Mouse (Mus musculus) small intestine, adult 2 months (tissue): ENCODE measurements around the gene Klk1. TPM values are rescaled to one million over a fixed set of nuclear protein-coding genes. Genes with fewer than 3 reads are reported as not detected.
A peak's percentile ranks its signal among the peaks of the same experiment; 100 is the strongest.

Source experiments
- H3K27ac ChIP-seq: fragments of 200-500 bp; 2 replicates; pipeline ENCODE4 v1.5.1; 2012; ENCODE audit warnings: low read depth, low read length, control low read depth, inconsistent platforms; ENCODE audit not compliant: insufficient read depth
- H3K27me3 ChIP-seq: fragments of 200-500 bp; 2 replicates; pipeline ENCODE4 v1.6.1; 2012; ENCODE audit warnings: mild to moderate bottlenecking, moderate library complexity, low read length, inconsistent platforms; ENCODE audit not compliant: control insufficient read depth, insufficient read depth
- H3K36me3 ChIP-seq: fragments of 200-500 bp; 2 replicates; pipeline ENCODE4 v1.6.1; 2012; ENCODE audit warnings: mild to moderate bottlenecking, low read length, control low read depth, inconsistent platforms; ENCODE audit not compliant: control insufficient read depth, insufficient read depth
- H3K4me1 ChIP-seq: fragments of 200-500 bp; 2 replicates; pipeline ENCODE4 v1.6.1; 2012; ENCODE audit warnings: low read length, inconsistent platforms, mixed read lengths; ENCODE audit not compliant: control insufficient read depth, insufficient read depth, insufficient read length
- H3K4me3 ChIP-seq: fragments of 200-500 bp; 2 replicates; pipeline ENCODE4 v1.5.1; 2012; ENCODE audit warnings: low read depth, mild to moderate bottlenecking, control low read depth, inconsistent platforms, low read length, moderate library complexity
- CTCF ChIP-seq: fragments of 200-500 bp; IDR thresholded peaks from 2 replicates; pipeline ENCODE4 v1.5.1; 2012; ENCODE audit warnings: low read depth, mild to moderate bottlenecking, control low read depth, inconsistent platforms, low read length, moderate library complexity, mixed read lengths; ENCODE audit not compliant: insufficient replicate concordance, insufficient read length; ENCODE audit errors: extremely low read depth
- POLR2A ChIP-seq: fragments of 200-500 bp; IDR thresholded peaks from 2 replicates; pipeline ENCODE4 v1.6.1; 2012; ENCODE audit warnings: low read depth, mild to moderate bottlenecking, control low read depth, inconsistent platforms, low read length, moderate library complexity
- WGBS: fragments of 180-500 bp; shearing (Covaris S2); methylation state at CpG from one replicate; pipeline ENCODE4 v1.1.7; 2018; 5-methylcytosine and 5-hydroxymethylcytosine counted together
- polyA plus RNA-seq: library from polyadenylated mRNA; depleted of rRNA; stranded (reverse); fragments of >200 nt; gene quantifications from 2 replicates; pipeline ENCODE4 v1.2.3, GENCODE M21; 2012

The Klk1 gene
- polyA plus RNA-seq, 1 experiment, result 153 TPM

- Histone ChIP-seq H3K4me1 (no peaks in the 10 kb centered on the region), H3K27ac (no peak within 1 kb of the TSS), H3K27me3 (no peaks in the 10 kb centered on the region), H3K4me3 (no peak within 1 kb of the TSS), H3K36me3 (peaks cover 8% of the 10 kb centered on the region)
- TF ChIP-seq CTCF (no peak), POLR2A (no peak)
- 74% methylated on average over 4 of the region's 4 CpGs for WGBS
These were observed 32.1 kb downstream of the Klk1 start, which contains the start of gene Acp4 for GRCm38 (mm10) chr7:44257278-44257677. Gene Acp4 (minus strand): TSS chr7:44257378.

DNA sequence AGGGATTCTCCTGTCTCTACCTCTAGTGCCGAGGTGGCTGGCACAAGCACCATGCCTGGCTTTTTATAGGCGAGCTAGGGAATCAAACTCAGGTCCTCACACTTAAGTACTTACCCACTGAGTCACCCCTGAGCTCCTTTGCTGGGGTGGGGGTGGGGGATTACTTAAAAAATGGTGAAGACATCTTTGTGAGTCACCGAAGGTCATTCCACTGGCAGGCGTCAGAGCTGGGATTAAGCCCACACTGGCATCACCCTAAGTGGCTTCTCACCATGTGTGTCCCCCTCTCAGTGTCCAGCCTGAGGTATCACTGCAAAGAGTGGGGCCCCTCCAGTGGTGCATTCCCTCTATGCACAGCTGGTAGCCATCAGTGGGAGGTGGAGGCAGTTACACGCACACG lies 35.2 kb downstream of the Klk1 start:
- 62% methylated on average over 6 of the region's 6 CpGs for WGBS
- H3K27me3 ChIP-seq, result no peaks in the 10 kb centered on the region; the same call in 1 of the 2 replicates
- no peaks in the 10 kb centered on the region for H3K4me1 ChIP-seq
- no peak overlapping the region for H3K27ac ChIP-seq
- no peaks in the 10 kb centered on the region for H3K36me3 ChIP-seq
- H3K4me3 ChIP-seq, result no peak overlapping the region
- no peak for TF ChIP-seq CTCF
- no peak for TF ChIP-seq POLR2A

DNA sequence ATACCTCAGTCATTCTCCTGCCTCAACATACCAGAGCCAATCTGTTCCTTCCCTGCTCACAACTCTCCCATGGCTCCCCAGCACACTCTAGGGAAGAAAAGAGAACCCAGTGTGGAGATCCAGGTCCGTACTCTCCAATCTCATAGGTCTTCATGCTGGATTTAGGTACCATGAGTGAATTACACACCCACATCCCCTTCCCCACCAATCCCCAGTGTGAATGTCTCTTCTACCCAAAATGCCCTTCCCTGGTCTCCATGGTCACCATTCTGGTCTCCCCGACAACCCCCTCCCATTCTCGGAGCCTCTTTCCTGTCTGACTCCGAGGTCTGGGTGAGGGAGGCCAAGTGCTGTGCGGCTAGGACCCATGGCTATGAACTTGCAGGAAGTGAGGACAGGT lies 36.0 kb downstream of the Klk1 start, which contains the start of gene Gm15517:
TSS of gene Gm15517 (plus strand) at position 301 of the 400 bp plus-strand sequence.
- Histone ChIP-seq H3K27ac (no peak within 1 kb of the TSS), H3K4me3 (no peak within 1 kb of the TSS), H3K36me3 (no peaks in the 10 kb centered on the region), H3K27me3 (no peaks in the 10 kb centered on the region; the same call in 1 of the 2 replicates), H3K4me1 (no peaks in the 10 kb centered on the region)
- 65% methylated on average over 5 of the region's 5 CpGs for WGBS
- no peak for TF ChIP-seq CTCF
- TF ChIP-seq POLR2A, result no peak

DNA sequence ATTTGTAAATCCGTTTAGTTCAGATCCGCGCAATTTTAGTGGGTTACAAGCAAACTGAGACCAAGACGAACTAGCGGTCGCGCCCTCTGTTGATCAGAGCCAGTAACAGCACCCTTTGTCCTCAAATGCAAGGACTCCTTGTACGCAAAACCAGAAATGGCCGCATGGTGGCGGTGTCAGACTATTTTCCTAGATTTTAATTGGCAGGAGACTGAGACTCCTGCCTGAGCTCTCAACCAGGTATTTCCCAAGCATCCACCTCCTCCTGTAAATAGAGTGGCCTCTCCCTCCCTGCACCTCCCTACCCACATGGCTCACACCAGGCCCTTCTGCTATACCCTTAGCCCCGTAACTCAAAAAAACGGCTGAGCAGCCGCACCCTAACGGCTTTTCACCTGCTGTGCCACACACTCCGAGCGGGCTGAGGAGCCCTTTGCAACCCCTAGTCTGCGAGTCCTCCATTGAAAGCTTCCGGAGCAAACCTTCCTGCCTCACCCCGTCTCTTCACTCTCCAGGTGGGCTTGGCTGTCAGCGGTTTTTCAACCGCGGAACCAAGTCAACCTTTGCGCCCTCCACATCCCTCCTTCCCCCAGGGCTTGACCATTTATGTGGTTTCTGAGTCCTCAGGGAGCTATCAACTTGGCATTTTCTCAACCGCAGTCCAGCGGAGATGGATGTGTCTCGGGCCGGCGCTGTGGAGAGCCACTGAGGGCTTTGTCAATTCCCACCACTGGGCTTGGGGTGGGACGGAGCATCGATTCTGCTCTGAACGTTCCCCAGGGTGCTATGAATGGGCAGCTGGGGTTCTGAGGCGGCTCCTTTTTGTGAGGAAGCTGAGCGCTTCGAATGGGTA lies 37.9 kb downstream of the Klk1 start:
- no peak overlapping the region for H3K27ac ChIP-seq
- TF ChIP-seq CTCF (peak; percentile 99; the same call in 1 of the 2 replicates), POLR2A (no peak)
- H3K4me1 ChIP-seq, result no peaks in the 10 kb centered on the region
- no peak overlapping the region for H3K4me3 ChIP-seq
- no peaks in the 10 kb centered on the region for H3K36me3 ChIP-seq
- WGBS, result 4% methylated on average over 34 of the region's 34 CpGs
- H3K27me3 ChIP-seq, result no peaks in the 10 kb centered on the region; the same call in 1 of the 2 replicates

DNA sequence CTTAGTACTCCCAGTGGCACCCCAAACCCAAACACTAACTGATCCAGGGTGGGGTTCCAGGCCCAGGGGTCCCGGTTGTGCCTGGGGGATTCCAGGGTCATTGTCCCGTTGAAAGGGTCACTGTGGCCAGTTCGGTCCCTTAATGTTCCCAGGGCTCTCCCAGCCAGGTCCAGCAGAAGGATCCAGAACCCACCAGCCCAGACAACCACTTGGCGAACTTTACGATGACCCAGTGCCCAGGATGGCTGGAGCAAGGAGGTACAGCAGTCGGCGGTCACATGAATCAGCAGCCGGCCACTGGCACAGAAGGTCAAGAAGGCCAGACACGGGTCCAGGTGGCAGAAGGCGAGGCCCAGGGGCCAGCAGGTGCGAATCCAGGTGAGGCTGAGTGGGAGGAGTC lies 43.0 kb downstream of the Klk1 start:
- Histone ChIP-seq H3K27ac (no peak overlapping the region), H3K4me3 (no peak overlapping the region), H3K4me1 (no peaks in the 10 kb centered on the region), H3K36me3 (no peaks in the 10 kb centered on the region), H3K27me3 (no peaks in the 10 kb centered on the region; the same call in 1 of the 2 replicates)
- WGBS, result 61% methylated on average over 11 of the region's 11 CpGs
- TF ChIP-seq POLR2A (no peak), CTCF (no peak)

- WGBS, result 67% methylated on average over 2 of the region's 2 CpGs
- Histone ChIP-seq H3K4me3 (no peak overlapping the region), H3K36me3 (no peaks in the 10 kb centered on the region), H3K27ac (no peak overlapping the region), H3K4me1 (no peaks in the 10 kb centered on the region), H3K27me3 (no peaks in the 10 kb centered on the region)
- no peak for TF ChIP-seq CTCF
- no peak for TF ChIP-seq POLR2A
These were observed 44.2 kb downstream of the Klk1 start for GRCm38 (mm10) chr7:44269397-44269796.

DNA sequence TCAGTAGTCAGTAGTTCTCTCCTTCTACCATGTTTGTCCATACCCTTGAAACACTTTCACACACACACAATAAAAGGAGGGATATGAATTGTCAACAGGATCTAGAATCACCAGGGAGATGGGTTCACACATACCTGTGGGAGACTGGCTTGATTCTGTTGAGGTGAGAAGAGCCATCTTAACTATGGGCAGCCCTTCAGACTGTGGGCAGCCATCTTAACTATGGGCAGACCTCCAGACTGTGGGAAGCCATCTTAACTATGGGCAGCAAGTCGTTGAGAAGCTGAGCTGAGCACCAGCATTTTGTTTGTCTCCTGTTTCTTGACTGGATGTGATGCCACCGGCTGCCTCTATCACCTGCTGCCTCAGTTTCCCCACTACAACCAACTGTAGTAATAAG lies 46.1 kb downstream of the Klk1 start:
- 71% methylated on average over 2 of the region's 2 CpGs for WGBS
- Histone ChIP-seq H3K4me1 (no peaks in the 10 kb centered on the region), H3K27ac (no peak overlapping the region), H3K4me3 (no peak overlapping the region), H3K36me3 (no peaks in the 10 kb centered on the region), H3K27me3 (no peaks in the 10 kb centered on the region)
- no peak for TF ChIP-seq POLR2A
- no peak for TF ChIP-seq CTCF
